In genomic region chr14:77904171-77904762, GRCm38 (mm10) we compare ENCODE assay signal across 9 mouse cellular contexts. TPM values are rescaled to one million over a fixed set of nuclear protein-coding genes. Genes with fewer than 3 reads are reported as not detected.
DNase-seq lines count a peak whose midpoint lies in the region; ATAC-seq lines count a peak whose summit lies in the region.
"Had no signal": no experiment of that assay in that cellular context is flagged by ENCODE, and none has a peak within 500 bp of the region (broad histone marks: within the 10 kb centered on the region; RNA-seq: fewer than 3 reads in every experiment).

Epsti1 (plus strand) TSS chr14:77904239.

- no peaks in the 10 kb centered on the region for H3K27me3 ChIP-seq in lung, embryonic 16.5 days (ENCODE audit: control insufficient read depth, insufficient read depth, low read depth, low read length)
- no peaks in the 10 kb centered on the region for H3K27me3 ChIP-seq in stomach, embryonic 15.5 days (replicated peaks)
- H3K27me3 ChIP-seq in hindbrain, embryonic 12.5 days = no peaks in the 10 kb centered on the region

- H3K36me3 ChIP-seq in lung, embryonic 16.5 days (ENCODE audit: control insufficient read depth, insufficient read depth, low read length) = no peaks in the 10 kb centered on the region
- no peaks in the 10 kb centered on the region for H3K36me3 ChIP-seq in stomach, embryonic 15.5 days
- H3K36me3 ChIP-seq in hindbrain, embryonic 12.5 days = no peaks in the 10 kb centered on the region

- no peaks in the 10 kb centered on the region for H3K9me3 ChIP-seq in lung, embryonic 16.5 days (ENCODE audit: control insufficient read depth, low read length)
- no peaks in the 10 kb centered on the region for H3K9me3 ChIP-seq in stomach, embryonic 15.5 days
- H3K9me3 ChIP-seq in hindbrain, embryonic 12.5 days (replicated peaks) = no peaks in the 10 kb centered on the region

- 41% methylated on average over 15 of the region's 15 CpGs for WGBS in lung, embryonic 16.5 days
- WGBS in stomach, embryonic 15.5 days = 55% methylated on average over 15 of the region's 15 CpGs
- 68% methylated on average over 15 of the region's 15 CpGs for WGBS in hindbrain, embryonic 12.5 days

- no peaks in the 10 kb centered on the region for H3K4me1 ChIP-seq in lung, embryonic 16.5 days (replicated peaks; ENCODE audit: control insufficient read depth, insufficient read depth, low read length)
- H3K4me1 ChIP-seq in stomach, embryonic 15.5 days = no peaks in the 10 kb centered on the region
- peaks cover 3% of the 10 kb centered on the region; the same call in 1 of the 2 replicates for H3K4me1 ChIP-seq in hindbrain, embryonic 12.5 days

- ATAC-seq in hematopoietic stem cell, adult 5-6 weeks (replicated peaks in 1 of 2; ENCODE audit: insufficient read depth in 1 of 2, low FRiP score in 2 of 2, low TSS enrichment in 1 of 2, low read depth in 1 of 2, poor library complexity in 2 of 2, severe bottlenecking in 2 of 2) = peak; percentile 81 to 88
- no peak for ATAC-seq in lung, embryonic 16.5 days (ENCODE audit: low read depth)
- ATAC-seq in stomach, embryonic 15.5 days (ENCODE audit: insufficient read depth, low FRiP score, low read depth) = no peak
- ATAC-seq in hindbrain, embryonic 12.5 days (ENCODE audit: low FRiP score) = no peak

- peak; percentile 6 to 10 for DNase-seq in lung, adult 18-20 months
- DNase-seq in lung, postnatal 10 days = no peak
- DNase-seq in MN1 (ENCODE audit: low spot score) = no peak
- no peak for DNase-seq in right cerebral cortex, postnatal 10 days (ENCODE audit: low spot score in 2 of 2)
- DNase-seq: lung, embryonic 14.5 days had no signal

- H3K4me2 ChIP-seq in lung, embryonic 16.5 days (ENCODE audit: low read depth, low read length) = peak within 1 kb of the TSS; percentile 35
- peak within 1 kb of the TSS; percentile 37 for H3K4me2 ChIP-seq in stomach, embryonic 15.5 days
- no peak within 1 kb of the TSS for H3K4me2 ChIP-seq in hindbrain, embryonic 12.5 days (replicated peaks)
- H3K4me2 ChIP-seq: lung, embryonic 14.5 days had no signal

- 0 out of 2 replicates have a peak within 1 kb of the TSS, but pooled peaks have one; percentile 46 for H3K9ac ChIP-seq in lung, embryonic 16.5 days (ENCODE audit: low read length)
- H3K9ac ChIP-seq in stomach, embryonic 15.5 days = no peak within 1 kb of the TSS
- no peak within 1 kb of the TSS for H3K9ac ChIP-seq in hindbrain, embryonic 12.5 days
- H3K9ac ChIP-seq: lung, embryonic 14.5 days had no signal

- no peak within 1 kb of the TSS; the same call in 1 of the 2 replicates for H3K27ac ChIP-seq in lung, embryonic 16.5 days (ENCODE audit: low read length)
- H3K27ac ChIP-seq in stomach, embryonic 15.5 days = no peak within 1 kb of the TSS
- no peak within 1 kb of the TSS for H3K27ac ChIP-seq in hindbrain, embryonic 12.5 days

- H3K4me3 ChIP-seq in lung, embryonic 16.5 days (ENCODE audit: low read length) = peak within 1 kb of the TSS; percentile 27; the same call in 1 of the 2 replicates
- peak within 1 kb of the TSS; percentile 22; the same call in 1 of the 2 replicates for H3K4me3 ChIP-seq in stomach, embryonic 15.5 days (replicated peaks)
- H3K4me3 ChIP-seq in hindbrain, embryonic 12.5 days = no peak within 1 kb of the TSS

RNA-seq across cellular contexts. Expression of gene Epsti1, which starts in this region (rescaled TPM):
- 149 and 184 TPM in 2 replicates for total RNA-seq in hematopoietic stem cell, adult 5-6 weeks (2017)
- polyA plus RNA-seq in lung, embryonic 16.5 days (2015; fragmentation: Nextera tagmentation; extraction: Ambion mirVana) = 0.85 and 1.7 TPM in 2 replicates
- polyA plus RNA-seq in stomach, embryonic 15.5 days (2015; fragmentation: Nextera tagmentation; extraction: Ambion mirVana) = 2.6 and 3.4 TPM in 2 replicates
- polyA plus RNA-seq in hindbrain, embryonic 12.5 days (2016; fragmentation: Nextera tagmentation; extraction: Ambion mirVana) = 0.40 and 0.48 TPM in 2 replicates

Comparison
In these comparisons a context has a peak if more than half of its experiments do, and no peak if none do; other contexts are left out.
1. DNase-seq: peak in lung, adult 18-20 months (2 of 2); none in lung, postnatal 10 days (single experiment), MN1 (single experiment) and right cerebral cortex, postnatal 10 days (0 of 2).
2. ATAC-seq: peak in hematopoietic stem cell, adult 5-6 weeks (2 of 2); none in lung, embryonic 16.5 days (single experiment), stomach, embryonic 15.5 days (single experiment) and hindbrain, embryonic 12.5 days (single experiment).